Mouse (Mus musculus): Measurements from ENCODE around the gene Cdk14. TPM values are rescaled to one million over a fixed set of nuclear protein-coding genes. Genes with fewer than 3 reads are reported as not detected.

The Cdk14 gene
- polyA plus RNA-seq (2015; fragmentation: Nextera tagmentation; extraction: Ambion mirVana) = 12.2 and 13.8 TPM in 2 replicates

DNA sequence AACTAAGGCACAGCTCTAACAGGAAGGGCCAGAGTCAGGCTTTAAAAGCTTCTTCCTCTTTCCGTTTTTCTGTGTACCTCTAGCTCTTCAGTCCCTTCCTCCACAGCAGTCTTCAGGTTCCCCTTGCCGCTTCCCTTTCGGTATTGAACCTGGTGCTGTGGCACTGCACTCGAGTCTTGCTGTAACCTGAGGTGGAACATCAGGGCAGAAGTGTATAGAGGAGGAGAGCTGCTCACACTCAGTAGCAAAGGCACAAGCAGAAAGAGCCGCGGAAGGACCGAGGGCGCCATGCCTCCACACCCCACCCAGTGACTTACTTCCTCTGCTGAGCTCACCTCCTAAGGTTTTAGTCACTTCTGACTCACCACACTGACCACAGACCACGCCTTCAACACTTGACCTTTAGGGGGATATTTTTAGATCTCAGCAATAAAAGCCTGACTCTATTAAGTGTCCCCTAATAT lies at the start of gene Cdk14:
TSS of gene Cdk14 (minus strand) at position 321 of the 464 bp plus-strand sequence.
- no peak within 1 kb of the TSS for H3K9ac ChIP-seq
- WGBS = 86% methylated on average over 9 of the region's 9 CpGs
- ATAC-seq (replicated peaks; ENCODE audit: low FRiP score) = no peak
- no peak within 1 kb of the TSS for H3K27ac ChIP-seq
- no peaks in the 10 kb centered on the region for H3K9me3 ChIP-seq (replicated peaks)
- H3K4me3 ChIP-seq (replicated peaks) = no peak within 1 kb of the TSS
- H3K27me3 ChIP-seq = no peaks in the 10 kb centered on the region
- no peaks in the 10 kb centered on the region for H3K36me3 ChIP-seq
- no peaks in the 10 kb centered on the region for H3K4me1 ChIP-seq
- no peak within 1 kb of the TSS for H3K4me2 ChIP-seq

DNA sequence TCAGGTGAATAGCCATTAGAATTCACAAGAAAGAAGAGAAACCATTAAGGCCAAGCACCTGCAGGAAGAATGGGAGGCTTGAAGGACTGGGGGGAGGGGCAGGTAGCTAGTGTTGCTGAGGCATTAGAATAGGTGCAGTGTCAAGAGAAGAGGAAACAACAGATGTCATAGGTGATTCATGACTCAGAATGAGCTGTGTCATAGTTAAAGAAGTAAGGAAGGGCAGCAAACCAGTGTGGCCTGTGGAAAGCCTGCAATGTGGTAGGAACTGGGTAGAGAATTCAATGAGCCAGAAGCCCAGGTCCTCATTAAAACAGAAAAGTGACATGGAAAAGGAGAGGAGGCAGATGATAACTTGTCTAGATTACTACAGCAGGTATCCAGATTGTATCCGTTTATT lies 45.1 kb upstream of the Cdk14 start:
- no peak overlapping the region for H3K4me3 ChIP-seq (replicated peaks)
- no peaks in the 10 kb centered on the region for H3K4me1 ChIP-seq
- ATAC-seq (replicated peaks; ENCODE audit: low FRiP score) = no peak
- H3K27ac ChIP-seq = no peak overlapping the region
- 77% methylated on average over 1 of the region's 1 CpGs for WGBS
- no peak overlapping the region for H3K4me2 ChIP-seq
- H3K36me3 ChIP-seq = no peaks in the 10 kb centered on the region
- H3K9me3 ChIP-seq (replicated peaks) = no peaks in the 10 kb centered on the region
- no peak overlapping the region for H3K9ac ChIP-seq
- no peaks in the 10 kb centered on the region for H3K27me3 ChIP-seq

DNA sequence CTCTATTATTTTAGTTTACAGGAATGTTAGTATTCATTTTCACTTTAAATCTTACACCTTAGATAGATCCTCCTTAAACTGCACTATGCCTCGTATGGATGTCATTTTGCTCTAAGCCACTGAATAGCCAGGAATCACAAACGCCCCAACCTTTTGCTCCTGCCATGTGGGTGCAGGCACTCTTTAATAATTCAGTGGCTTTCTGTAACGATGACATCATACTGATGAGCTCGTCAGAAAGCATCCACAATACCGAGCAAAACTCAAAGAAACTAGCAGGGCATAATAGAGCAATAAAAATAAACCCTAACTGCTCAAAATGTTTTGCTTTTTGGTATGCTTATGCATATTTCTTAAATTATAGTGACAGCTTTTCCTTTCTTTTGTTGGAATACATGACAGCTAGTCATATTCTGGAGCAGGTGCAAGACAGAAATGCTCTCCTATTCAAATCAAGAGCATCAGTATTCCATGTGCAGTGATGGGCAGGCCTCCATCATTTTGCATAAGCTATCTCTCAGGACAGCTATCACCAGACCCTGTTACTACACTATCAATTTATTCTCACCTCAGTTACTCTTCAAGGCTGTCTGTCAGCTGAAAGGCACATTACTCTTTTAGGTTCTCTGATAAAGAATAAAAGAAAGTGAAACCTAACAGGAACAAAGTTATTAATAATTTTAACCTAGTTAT lies 11.8 kb upstream of the Cdk14 start:
- ATAC-seq (replicated peaks; ENCODE audit: low FRiP score) = no peak
- Histone ChIP-seq H3K4me1 (no peaks in the 10 kb centered on the region), H3K4me3 (replicated peaks) (no peak overlapping the region), H3K4me2 (no peak overlapping the region), H3K9ac (no peak overlapping the region), H3K9me3 (replicated peaks) (no peaks in the 10 kb centered on the region), H3K27ac (no peak overlapping the region), H3K27me3 (no peaks in the 10 kb centered on the region), H3K36me3 (no peaks in the 10 kb centered on the region)
- 70% methylated on average over 5 of the region's 5 CpGs for WGBS

DNA sequence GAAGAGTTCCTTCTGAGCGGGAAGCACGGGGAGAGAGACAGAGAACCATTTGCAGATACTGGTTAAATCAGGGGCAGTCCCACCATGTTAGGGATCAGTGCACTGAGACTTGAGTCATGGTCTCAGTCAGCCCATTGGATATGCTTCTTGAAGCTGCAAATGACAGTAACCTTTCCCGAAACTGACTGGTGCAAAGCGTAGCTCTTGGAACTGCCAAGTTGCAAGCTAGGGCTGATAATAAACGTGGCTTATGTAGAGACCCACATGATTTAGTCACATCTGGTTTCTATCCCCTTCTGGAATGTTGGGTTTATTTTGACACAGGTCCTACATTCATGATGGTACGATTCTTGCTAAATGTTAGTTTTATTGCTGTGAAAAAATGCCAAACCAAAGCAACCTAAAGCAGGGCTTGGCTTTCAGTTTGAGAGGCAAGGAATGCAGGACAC lies 3.6 kb upstream of the Cdk14 start:
- no peak overlapping the region for H3K9ac ChIP-seq
- no peak for ATAC-seq (replicated peaks; ENCODE audit: low FRiP score)
- no peak overlapping the region for H3K4me3 ChIP-seq (replicated peaks)
- H3K27ac ChIP-seq = no peak overlapping the region
- no peak overlapping the region for H3K4me2 ChIP-seq
- no peaks in the 10 kb centered on the region for H3K4me1 ChIP-seq
- no peaks in the 10 kb centered on the region for H3K36me3 ChIP-seq
- H3K9me3 ChIP-seq (replicated peaks) = no peaks in the 10 kb centered on the region
- 67% methylated on average over 6 of the region's 6 CpGs for WGBS
- H3K27me3 ChIP-seq = no peaks in the 10 kb centered on the region

DNA sequence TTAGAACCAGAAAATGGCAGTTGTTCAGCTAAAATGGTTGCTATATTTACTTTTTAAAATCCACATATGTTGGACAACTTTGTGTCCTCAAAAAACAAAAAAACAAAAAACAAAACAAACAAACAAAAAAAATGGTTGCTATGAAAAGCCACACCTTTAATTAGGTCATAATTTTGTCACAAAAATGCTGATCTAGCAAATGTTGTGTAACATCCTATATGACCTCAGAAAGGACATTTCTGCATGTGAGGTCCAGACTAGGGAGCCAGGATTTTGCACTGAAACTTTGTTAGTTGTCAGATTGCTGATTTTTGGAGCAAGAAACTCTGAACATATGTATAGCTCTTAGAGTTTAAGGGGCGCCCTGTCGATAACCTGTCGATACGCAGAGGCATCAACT lies 3.0 kb upstream of the Cdk14 start:
- Histone ChIP-seq H3K4me3 (replicated peaks) (no peak overlapping the region), H3K4me2 (no peak overlapping the region), H3K27ac (no peak overlapping the region), H3K9ac (no peak overlapping the region), H3K36me3 (no peaks in the 10 kb centered on the region), H3K9me3 (replicated peaks) (no peaks in the 10 kb centered on the region), H3K4me1 (no peaks in the 10 kb centered on the region), H3K27me3 (no peaks in the 10 kb centered on the region)
- no peak for ATAC-seq (replicated peaks; ENCODE audit: low FRiP score)
- 96% methylated on average over 4 of the region's 4 CpGs for WGBS

DNA sequence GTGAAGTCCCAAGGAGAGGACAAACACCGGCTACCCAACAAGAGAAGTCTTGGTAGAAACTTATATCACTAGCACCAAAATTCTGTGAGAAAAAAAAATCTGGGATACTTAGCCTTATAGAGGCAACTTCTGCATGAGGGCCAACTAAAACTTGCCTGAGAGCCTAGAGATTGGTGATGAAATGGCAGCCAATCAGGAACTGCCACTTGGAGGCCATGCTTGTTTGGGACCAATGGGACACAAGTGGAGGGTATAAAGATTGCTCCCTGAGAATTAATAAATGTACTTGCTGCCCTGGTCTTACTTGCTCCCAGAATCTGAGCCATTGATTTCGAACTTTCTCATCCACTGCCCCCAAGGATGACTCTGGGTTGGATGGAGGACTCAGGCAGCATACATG lies 1.3 kb upstream of the Cdk14 start:
- H3K27me3 ChIP-seq = no peaks in the 10 kb centered on the region
- H3K4me2 ChIP-seq = no peak overlapping the region
- H3K36me3 ChIP-seq = no peaks in the 10 kb centered on the region
- no peak for ATAC-seq (replicated peaks; ENCODE audit: low FRiP score)
- 100% methylated on average over 2 of the region's 2 CpGs for WGBS
- no peak overlapping the region for H3K27ac ChIP-seq
- H3K4me3 ChIP-seq (replicated peaks) = no peak overlapping the region
- no peaks in the 10 kb centered on the region for H3K9me3 ChIP-seq (replicated peaks)
- H3K4me1 ChIP-seq = no peaks in the 10 kb centered on the region
- H3K9ac ChIP-seq = no peak overlapping the region

DNA sequence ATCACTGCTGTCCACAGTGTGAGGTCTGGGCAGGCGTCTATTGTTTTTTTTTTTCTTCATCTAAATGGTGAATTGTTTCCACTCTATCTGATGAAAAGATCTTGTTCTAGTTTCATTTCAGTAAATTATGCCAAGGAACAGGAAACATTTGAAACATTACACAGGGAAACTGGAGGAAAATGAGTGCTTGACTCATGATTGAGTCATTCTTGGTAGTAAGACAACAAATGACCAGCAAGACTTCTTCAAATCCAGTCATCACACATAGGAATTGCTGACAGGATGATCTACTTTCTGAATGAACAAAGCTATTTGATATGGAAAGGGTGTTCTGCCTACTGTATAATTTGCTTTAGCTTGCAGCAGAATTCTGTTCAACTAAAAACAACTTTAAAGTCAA lies 859 bp downstream of the Cdk14 start:
- 54% methylated on average over 1 of the region's 1 CpGs for WGBS
- no peaks in the 10 kb centered on the region for H3K4me1 ChIP-seq
- H3K9ac ChIP-seq = no peak overlapping the region
- H3K9me3 ChIP-seq (replicated peaks) = no peaks in the 10 kb centered on the region
- no peaks in the 10 kb centered on the region for H3K36me3 ChIP-seq
- no peak overlapping the region for H3K4me2 ChIP-seq
- H3K4me3 ChIP-seq (replicated peaks) = no peak overlapping the region
- no peak overlapping the region for H3K27ac ChIP-seq
- no peaks in the 10 kb centered on the region for H3K27me3 ChIP-seq
- ATAC-seq (replicated peaks; ENCODE audit: low FRiP score) = no peak

DNA sequence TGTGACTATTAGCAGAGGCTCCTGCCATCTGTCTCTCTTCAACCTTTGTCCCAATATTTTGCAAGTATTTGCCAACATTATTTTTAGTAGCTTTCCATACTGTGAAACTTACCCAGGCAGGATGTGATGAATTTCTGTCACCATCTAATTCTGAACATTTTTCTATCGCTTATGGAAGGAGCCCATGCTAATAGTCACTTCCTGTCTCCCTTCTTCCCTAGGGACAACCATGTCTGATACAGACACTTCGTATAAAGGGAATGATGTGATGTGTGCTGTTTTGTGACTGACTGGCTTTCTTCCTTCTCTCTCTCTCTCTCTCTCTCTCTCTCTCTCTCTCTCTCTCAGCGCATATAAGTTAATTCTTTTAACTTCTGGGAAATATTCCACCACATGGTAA lies 5.3 kb downstream of the Cdk14 start:
- Histone ChIP-seq H3K4me3 (replicated peaks) (no peak overlapping the region), H3K9me3 (replicated peaks) (no peaks in the 10 kb centered on the region), H3K4me1 (no peaks in the 10 kb centered on the region), H3K9ac (no peak overlapping the region), H3K27ac (no peak overlapping the region), H3K27me3 (no peaks in the 10 kb centered on the region), H3K36me3 (no peaks in the 10 kb centered on the region), H3K4me2 (no peak overlapping the region)
- no peak for ATAC-seq (replicated peaks; ENCODE audit: low FRiP score)
- 66% methylated on average over 3 of the region's 3 CpGs for WGBS

DNA sequence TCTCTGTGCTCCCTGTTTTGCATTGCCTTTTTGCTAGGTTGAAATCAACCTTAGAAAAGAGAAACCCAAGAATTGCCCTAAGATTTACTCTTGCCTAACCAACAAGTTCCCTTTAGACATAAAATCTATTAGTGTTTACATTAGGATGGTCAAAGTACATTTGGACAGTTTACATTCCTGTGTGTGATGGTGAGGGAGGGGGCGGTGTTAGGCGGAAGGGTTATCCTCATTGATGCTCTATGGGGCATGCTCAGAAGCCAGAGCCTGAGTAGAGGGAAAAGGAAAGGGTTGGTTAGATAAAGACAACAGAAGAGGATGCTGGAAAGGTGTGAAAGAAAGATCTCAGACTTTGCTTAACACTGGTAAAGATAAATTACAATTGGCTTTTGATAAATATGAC lies 8.2 kb downstream of the Cdk14 start:
- H3K4me2 ChIP-seq = no peak overlapping the region
- ATAC-seq (replicated peaks; ENCODE audit: low FRiP score) = no peak
- no peaks in the 10 kb centered on the region for H3K4me1 ChIP-seq
- no peaks in the 10 kb centered on the region for H3K36me3 ChIP-seq
- no peaks in the 10 kb centered on the region for H3K27me3 ChIP-seq
- H3K4me3 ChIP-seq (replicated peaks) = no peak overlapping the region
- no peaks in the 10 kb centered on the region for H3K9me3 ChIP-seq (replicated peaks)
- H3K27ac ChIP-seq = no peak overlapping the region
- 90% methylated on average over 2 of the region's 2 CpGs for WGBS
- no peak overlapping the region for H3K9ac ChIP-seq

DNA sequence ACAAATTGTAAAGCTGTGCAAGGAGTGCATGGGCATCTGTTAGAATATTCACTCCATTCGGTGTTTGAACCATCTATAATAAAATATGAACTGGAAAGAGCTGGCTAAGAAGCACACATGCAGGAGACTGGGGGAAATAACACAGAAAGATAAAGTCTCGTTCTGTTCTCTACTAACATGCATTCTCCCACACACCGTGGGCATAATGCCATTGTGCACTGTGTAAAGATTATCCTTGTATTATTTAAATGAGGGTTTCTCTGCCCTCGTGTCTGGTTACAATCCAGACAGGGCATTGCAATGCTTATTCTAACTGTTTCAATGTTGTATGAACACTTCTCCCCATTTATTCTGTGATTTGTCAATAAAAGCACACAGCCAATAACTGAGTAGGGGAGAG lies 18.1 kb downstream of the Cdk14 start:
- WGBS = 74% methylated on average over 4 of the region's 4 CpGs

DNA sequence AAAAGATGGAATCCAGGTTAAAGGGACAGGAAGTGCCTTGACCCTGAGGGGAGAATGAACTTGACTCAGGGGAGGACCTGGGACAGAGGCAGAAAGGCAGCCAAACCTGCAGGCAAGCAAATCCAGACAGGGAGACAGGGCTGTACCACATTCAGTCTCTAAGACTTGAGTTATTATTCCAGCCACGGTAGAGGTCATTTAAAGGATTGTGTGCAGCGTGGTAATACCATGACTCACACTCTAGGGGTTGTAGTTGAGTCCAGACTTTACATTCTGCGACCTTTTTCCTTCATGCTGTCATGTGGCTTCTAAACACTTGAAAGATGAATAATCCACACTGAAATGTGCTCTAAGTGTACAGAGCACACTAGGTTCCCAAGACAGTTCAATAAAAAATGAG lies 27.3 kb downstream of the Cdk14 start:
- Histone ChIP-seq H3K9me3 (replicated peaks) (no peaks in the 10 kb centered on the region), H3K36me3 (no peaks in the 10 kb centered on the region), H3K9ac (no peak overlapping the region), H3K27ac (no peak overlapping the region), H3K4me2 (no peak overlapping the region), H3K4me3 (replicated peaks) (no peak overlapping the region), H3K27me3 (no peaks in the 10 kb centered on the region), H3K4me1 (no peaks in the 10 kb centered on the region)
- ATAC-seq (replicated peaks; ENCODE audit: low FRiP score) = no peak
- 37% methylated on average over 3 of the region's 3 CpGs for WGBS

More for the DNA sequence above, 18.1 kb downstream of the Cdk14 start:
- H3K4me2 ChIP-seq = no peak overlapping the region
- no peaks in the 10 kb centered on the region for H3K27me3 ChIP-seq
- no peak for ATAC-seq (replicated peaks; ENCODE audit: low FRiP score)
- no peaks in the 10 kb centered on the region for H3K9me3 ChIP-seq (replicated peaks)
- H3K27ac ChIP-seq = no peak overlapping the region
- H3K4me3 ChIP-seq (replicated peaks) = no peak overlapping the region
- no peaks in the 10 kb centered on the region for H3K4me1 ChIP-seq
- H3K9ac ChIP-seq = no peak overlapping the region
- no peaks in the 10 kb centered on the region for H3K36me3 ChIP-seq

DNA sequence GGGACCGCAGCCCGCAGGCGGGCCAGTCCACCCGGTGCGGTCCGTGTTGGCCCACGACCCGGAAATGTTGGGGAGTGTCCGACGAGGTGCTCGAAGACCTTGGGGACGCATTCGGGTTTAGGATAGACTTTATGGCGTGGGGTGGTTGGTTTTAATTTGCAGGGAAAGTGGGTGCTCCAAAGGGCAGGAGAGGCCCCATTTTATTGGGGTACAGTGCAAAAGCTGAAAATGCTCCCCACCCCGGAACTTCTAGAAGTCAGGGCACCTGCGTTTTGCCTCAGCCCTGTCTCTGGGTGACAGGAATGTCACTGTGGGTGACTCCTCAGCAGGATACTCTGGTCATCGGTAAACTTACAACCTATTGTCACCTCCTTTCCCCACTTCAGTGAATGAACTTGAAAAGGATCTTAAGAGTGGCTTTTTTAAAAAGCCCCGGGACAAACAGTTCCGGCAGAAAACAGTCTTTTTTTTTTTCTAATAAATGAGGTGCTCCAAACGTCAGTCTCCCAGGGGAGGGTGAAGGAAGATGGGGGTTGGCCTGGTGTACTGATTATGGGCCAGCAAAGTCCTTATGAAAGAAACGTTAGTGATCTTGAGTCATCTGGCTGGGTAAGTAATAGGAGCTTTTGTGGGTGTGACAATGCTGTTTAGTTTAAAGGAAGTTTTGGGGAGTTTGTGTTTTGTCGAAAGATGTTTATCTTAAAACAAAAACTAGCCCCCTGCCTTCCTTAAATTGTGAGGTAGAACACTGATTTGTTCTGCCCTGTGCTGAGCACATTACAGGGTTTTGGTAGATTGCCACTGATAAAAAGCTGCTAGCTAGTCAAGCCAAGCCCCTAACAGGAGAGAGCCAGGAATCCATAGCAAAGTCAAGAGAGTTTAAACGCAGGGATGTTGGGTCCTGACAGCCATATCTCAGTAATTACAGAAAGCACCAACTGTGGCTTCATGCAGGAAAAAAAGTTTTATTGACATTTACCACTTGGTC lies 39.1 kb downstream of the Cdk14 start:
- Histone ChIP-seq H3K4me1 (peaks cover 19% of the 10 kb centered on the region), H3K9me3 (replicated peaks) (no peaks in the 10 kb centered on the region), H3K4me3 (replicated peaks) (peak overlapping the region; percentile 79), H3K27me3 (no peaks in the 10 kb centered on the region), H3K27ac (peak overlapping the region; percentile 85; the same call in 1 of the 2 replicates), H3K4me2 (peak overlapping the region; percentile 90), H3K36me3 (no peaks in the 10 kb centered on the region), H3K9ac (peak overlapping the region; percentile 84)
- 4% methylated on average over 23 of the region's 23 CpGs for WGBS
- ATAC-seq (replicated peaks; ENCODE audit: low FRiP score) = no peak
